Mouse (Mus musculus): Measurements from ENCODE around the gene Ndufb7.

GRCm38 (mm10) chr8:83577384-83577791, 10.9 kb downstream of the Ndufb7 start:
- TF ChIP-seq TCF12 (IDR thresholded peaks at IDR 0.05; ENCODE audit: insufficient read depth, poor library complexity, severe bottlenecking): no peak
- TF ChIP-seq POLR2A (IDR thresholded peaks at IDR 0.05; ENCODE audit: insufficient read length, low read depth): no peak
- TF ChIP-seq E2F4 (IDR thresholded peaks at IDR 0.05; ENCODE audit: insufficient read depth): no peak

Data from myocyte (in vitro differentiated cells).